Mouse (Mus musculus) myocyte (in vitro differentiated cells): ENCODE results near the gene Fabp6.

ENCODE experiments used
- CEBPB ChIP-seq: IDR thresholded peaks from 2 replicates; pipeline ENCODE4 v1.6.1; 2011; ENCODE audit warnings: mild to moderate bottlenecking, moderate library complexity; ENCODE audit not compliant: poor library complexity, insufficient read depth, severe bottlenecking
- MYOG ChIP-seq, 3 experiments: IDR thresholded peaks; one replicate each; pipeline ENCODE4 v1.6.1; 2011; ENCODE audit warnings: control low read depth in 2 of 3, low read depth in 2 of 3, mild to moderate bottlenecking in 2 of 3; ENCODE audit not compliant: insufficient read length in 2 of 3, control insufficient read depth in 1 of 3, insufficient read depth in 1 of 3
- POLR2A ChIP-seq: IDR thresholded peaks from one replicate; pipeline ENCODE4 v1.6.1; 2011; ENCODE audit warnings: low read depth, mild to moderate bottlenecking, control low read depth, moderate library complexity; ENCODE audit not compliant: insufficient read length
- POLR2AphosphoS2 ChIP-seq: IDR thresholded peaks from one replicate; pipeline ENCODE4 v1.6.1; 2011; ENCODE audit warnings: low read depth, control low read depth; ENCODE audit not compliant: insufficient read length
- USF1 ChIP-seq: IDR thresholded peaks from one replicate; pipeline ENCODE4 v1.6.1; 2011; ENCODE audit warnings: low read depth, mild to moderate bottlenecking, control low read depth, moderate library complexity

GRCm38 (mm10) chr11:43568263-43568662 lies 33.1 kb downstream of the Fabp6 start:
- TF ChIP-seq POLR2A = no peak
- no peak for TF ChIP-seq USF1
- TF ChIP-seq POLR2AphosphoS2 = no peak
- no peak for TF ChIP-seq CEBPB
- TF ChIP-seq MYOG (IDR thresholded peaks at IDR 0.05; ENCODE audit: control insufficient read depth in 1 of 3, insufficient read depth in 1 of 3, insufficient read length in 2 of 3, low read depth in 2 of 3) = no peak
